Mouse (Mus musculus): Measurements from ENCODE around the gene Slc7a1. TPM values are rescaled to one million over a fixed set of nuclear protein-coding genes. Genes with fewer than 3 reads are reported as not detected.

Slc7a1 gene
- total and polyA plus RNA-seq, 2 experiments from 2014 or later: 13.2 to 31.0 TPM

- 84% methylated on average over 17 of the region's 17 CpGs for WGBS
- H3K27ac ChIP-seq (ENCODE audit: low read depth): no peak overlapping the region
- 0 out of 2 replicates have a peak, but pooled peaks have one; percentile 11 for TF ChIP-seq CTCF (IDR thresholded peaks at IDR 0.05; ENCODE audit: low read depth)
- TF ChIP-seq EP300 (IDR thresholded peaks at IDR 0.05; ENCODE audit: low read depth): no peak
- ATAC-seq (ENCODE audit: insufficient read depth, low read depth) (no peak), DNase-seq (ENCODE audit: low spot score) (no peak)
- H3K4me2 ChIP-seq (ENCODE audit: low read depth, low read length): no peak overlapping the region
- H3K9me3 ChIP-seq (replicated peaks; ENCODE audit: control insufficient read depth, low read length): no peaks in the 10 kb centered on the region
- 0 out of 2 replicates have a peak, but pooled peaks cover 5% of the 10 kb centered on the region for H3K36me3 ChIP-seq (replicated peaks; ENCODE audit: control insufficient read depth, insufficient read depth, low read length)
- H3K9ac ChIP-seq (replicated peaks; ENCODE audit: low read depth, low read length): no peak overlapping the region
- no peaks in the 10 kb centered on the region for H3K27me3 ChIP-seq (ENCODE audit: control insufficient read depth, insufficient read depth, low read length)
- H3K4me3 ChIP-seq (ENCODE audit: low read depth, low read length): no peak overlapping the region
- peaks cover 6% of the 10 kb centered on the region for H3K4me1 ChIP-seq (ENCODE audit: control insufficient read depth, insufficient read depth)
Measured at GRCm38 (mm10) chr5:148379455-148380245, 20.1 kb downstream of the Slc7a1 start.

GRCm38 (mm10) chr5:148378707-148379106, 21.0 kb downstream of the Slc7a1 start:
- no peaks in the 10 kb centered on the region for H3K9me3 ChIP-seq (replicated peaks; ENCODE audit: control insufficient read depth, low read length)

GRCm38 (mm10) chr5:148378232-148378508, 21.5 kb downstream of the Slc7a1 start:
- DNase-seq (ENCODE audit: low spot score) (no peak), ATAC-seq (ENCODE audit: insufficient read depth, low read depth) (no peak)
- WGBS: 76% methylated on average over 4 of the region's 4 CpGs
- TF ChIP-seq CTCF (IDR thresholded peaks at IDR 0.05; ENCODE audit: low read depth) (no peak), EP300 (IDR thresholded peaks at IDR 0.05; ENCODE audit: low read depth) (no peak)
- H3K36me3 ChIP-seq (replicated peaks; ENCODE audit: control insufficient read depth, insufficient read depth, low read length): 0 out of 2 replicates have a peak, but pooled peaks cover 5% of the 10 kb centered on the region
- H3K27me3 ChIP-seq (ENCODE audit: control insufficient read depth, insufficient read depth, low read length): no peaks in the 10 kb centered on the region
- H3K4me2 ChIP-seq (ENCODE audit: low read depth, low read length): no peak overlapping the region
- H3K4me1 ChIP-seq (ENCODE audit: control insufficient read depth, insufficient read depth): no peaks in the 10 kb centered on the region
- H3K27ac ChIP-seq (ENCODE audit: low read depth): no peak overlapping the region
- no peak overlapping the region for H3K9ac ChIP-seq (replicated peaks; ENCODE audit: low read depth, low read length)
- H3K4me3 ChIP-seq (ENCODE audit: low read depth, low read length): no peak overlapping the region
- H3K9me3 ChIP-seq (replicated peaks; ENCODE audit: control insufficient read depth, low read length): no peaks in the 10 kb centered on the region

More at GRCm38 (mm10) chr5:148378707-148379106, 21.0 kb downstream of the Slc7a1 start:
- DNase-seq (ENCODE audit: low spot score) (no peak), ATAC-seq (ENCODE audit: insufficient read depth, low read depth) (no peak)
- Histone ChIP-seq H3K36me3 (replicated peaks; ENCODE audit: control insufficient read depth, insufficient read depth, low read length) (0 out of 2 replicates have a peak, but pooled peaks cover 5% of the 10 kb centered on the region), H3K27ac (ENCODE audit: low read depth) (no peak overlapping the region), H3K4me2 (ENCODE audit: low read depth, low read length) (no peak overlapping the region), H3K4me3 (ENCODE audit: low read depth, low read length) (no peak overlapping the region), H3K27me3 (ENCODE audit: control insufficient read depth, insufficient read depth, low read length) (no peaks in the 10 kb centered on the region), H3K9ac (replicated peaks; ENCODE audit: low read depth, low read length) (no peak overlapping the region), H3K4me1 (ENCODE audit: control insufficient read depth, insufficient read depth) (no peaks in the 10 kb centered on the region)
- WGBS: 88% methylated on average over 3 of the region's 3 CpGs
- TF ChIP-seq CTCF (IDR thresholded peaks at IDR 0.05; ENCODE audit: low read depth): no peak
- no peak for TF ChIP-seq EP300 (IDR thresholded peaks at IDR 0.05; ENCODE audit: low read depth)

- Histone ChIP-seq H3K4me3 (ENCODE audit: low read depth, low read length) (no peak overlapping the region), H3K9ac (replicated peaks; ENCODE audit: low read depth, low read length) (no peak overlapping the region), H3K27ac (ENCODE audit: low read depth) (no peak overlapping the region), H3K36me3 (replicated peaks; ENCODE audit: control insufficient read depth, insufficient read depth, low read length) (0 out of 2 replicates have a peak, but pooled peaks cover 5% of the 10 kb centered on the region), H3K4me1 (ENCODE audit: control insufficient read depth, insufficient read depth) (no peaks in the 10 kb centered on the region), H3K27me3 (ENCODE audit: control insufficient read depth, insufficient read depth, low read length) (no peaks in the 10 kb centered on the region), H3K9me3 (replicated peaks; ENCODE audit: control insufficient read depth, low read length) (no peaks in the 10 kb centered on the region), H3K4me2 (ENCODE audit: low read depth, low read length) (no peak overlapping the region)
- DNase-seq (ENCODE audit: low spot score): no peak
- no peak for ATAC-seq (ENCODE audit: insufficient read depth, low read depth)
- TF ChIP-seq CTCF (IDR thresholded peaks at IDR 0.05; ENCODE audit: low read depth): no peak
- no peak for TF ChIP-seq EP300 (IDR thresholded peaks at IDR 0.05; ENCODE audit: low read depth)
- WGBS: 80% methylated on average over 17 of the region's 17 CpGs
Measured at GRCm38 (mm10) chr5:148377439-148378231, 22.1 kb downstream of the Slc7a1 start.

GRCm38 (mm10) chr5:148376358-148376757, 23.3 kb downstream of the Slc7a1 start:
- no peak overlapping the region for H3K9ac ChIP-seq (replicated peaks; ENCODE audit: low read depth, low read length)
- TF ChIP-seq CTCF (IDR thresholded peaks at IDR 0.05; ENCODE audit: low read depth): no peak
- no peak for TF ChIP-seq EP300 (IDR thresholded peaks at IDR 0.05; ENCODE audit: low read depth)
- H3K36me3 ChIP-seq (replicated peaks; ENCODE audit: control insufficient read depth, insufficient read depth, low read length): 0 out of 2 replicates have a peak, but pooled peaks cover 5% of the 10 kb centered on the region
- ATAC-seq (ENCODE audit: insufficient read depth, low read depth) (no peak), DNase-seq (ENCODE audit: low spot score) (no peak)
- H3K27me3 ChIP-seq (ENCODE audit: control insufficient read depth, insufficient read depth, low read length): no peaks in the 10 kb centered on the region
- H3K4me2 ChIP-seq (ENCODE audit: low read depth, low read length): no peak overlapping the region
- H3K27ac ChIP-seq (ENCODE audit: low read depth): no peak overlapping the region
- 96% methylated on average over 8 of the region's 8 CpGs for WGBS
- no peaks in the 10 kb centered on the region for H3K9me3 ChIP-seq (replicated peaks; ENCODE audit: control insufficient read depth, low read length)
- peaks cover 5% of the 10 kb centered on the region; the same call in 1 of the 2 replicates for H3K4me1 ChIP-seq (ENCODE audit: control insufficient read depth, insufficient read depth)
- no peak overlapping the region for H3K4me3 ChIP-seq (ENCODE audit: low read depth, low read length)
